In genomic region chr11:117275999-117276398, GRCm38 (mm10) we compare ENCODE assay signal across 8 mouse cellular contexts.
DNase-seq lines count a peak whose midpoint lies in the region; ATAC-seq and TF ChIP-seq lines count a peak whose summit lies in the region.

No protein-coding gene starts in this region.

- WGBS in intestine, embryonic 15.5 days = 42% methylated on average over 6 of the region's 6 CpGs
- WGBS in intestine, postnatal 0 days = 30% methylated on average over 6 of the region's 6 CpGs
- 37% methylated on average over 6 of the region's 6 CpGs for WGBS in limb, embryonic 13.5 days

- TF ChIP-seq CTCF in intestine, postnatal 0 days (IDR thresholded peaks at IDR 0.05; ENCODE audit: low read depth) = no peak
- no peak for TF ChIP-seq CTCF in brain, embryonic 14.5 days (IDR thresholded peaks at IDR 0.05; ENCODE audit: borderline replicate concordance, extremely low read depth, insufficient read depth, insufficient read length)

- no peaks in the 10 kb centered on the region for H3K36me3 ChIP-seq in intestine, embryonic 15.5 days
- H3K36me3 ChIP-seq in intestine, postnatal 0 days (ENCODE audit: control insufficient read depth, insufficient read depth) = no peaks in the 10 kb centered on the region; the same call in 1 of the 2 replicates
- H3K36me3 ChIP-seq in limb, embryonic 13.5 days = peaks cover 8% of the 10 kb centered on the region

- no peaks in the 10 kb centered on the region for H3K9me3 ChIP-seq in intestine, embryonic 15.5 days
- H3K9me3 ChIP-seq in intestine, postnatal 0 days (ENCODE audit: control insufficient read depth) = no peaks in the 10 kb centered on the region
- H3K9me3 ChIP-seq in limb, embryonic 13.5 days = no peaks in the 10 kb centered on the region

- intact Hi-C loops in heart, postnatal 14 days (cut with DNase I) = no loop called here

- H3K4me1 ChIP-seq in intestine, embryonic 15.5 days (replicated peaks) = peaks cover 75% of the 10 kb centered on the region
- H3K4me1 ChIP-seq in intestine, postnatal 0 days (replicated peaks; ENCODE audit: control insufficient read depth, insufficient read depth, low read length) = peaks cover 14% of the 10 kb centered on the region; the same call in 1 of the 2 replicates
- peaks cover 96% of the 10 kb centered on the region for H3K4me1 ChIP-seq in limb, embryonic 13.5 days

- 0 out of 2 replicates have a peak overlapping the region, but pooled peaks have one; percentile 11 for H3K4me2 ChIP-seq in intestine, embryonic 15.5 days (replicated peaks)
- no peak overlapping the region for H3K4me2 ChIP-seq in intestine, postnatal 0 days (replicated peaks; ENCODE audit: low read depth)
- no peak overlapping the region for H3K4me2 ChIP-seq in limb, embryonic 13.5 days (replicated peaks)

- H3K4me3 ChIP-seq in intestine, embryonic 15.5 days (replicated peaks) = no peak overlapping the region
- no peak overlapping the region for H3K4me3 ChIP-seq in intestine, postnatal 0 days (ENCODE audit: low read depth, low read length)
- H3K4me3 ChIP-seq in limb, embryonic 13.5 days = no peak overlapping the region

- ATAC-seq in intestine, embryonic 15.5 days = no peak
- ATAC-seq in intestine, postnatal 0 days = no peak
- no peak for ATAC-seq in limb, embryonic 13.5 days (ENCODE audit: low FRiP score, low read depth)
- no peak for ATAC-seq in granulocyte monocyte progenitor cell, adult 5-6 weeks (replicated peaks; ENCODE audit: poor library complexity, severe bottlenecking)

- no peak overlapping the region for H3K9ac ChIP-seq in intestine, embryonic 15.5 days
- H3K9ac ChIP-seq in intestine, postnatal 0 days (ENCODE audit: low read depth, low read length) = no peak overlapping the region
- 0 out of 2 replicates have a peak overlapping the region, but pooled peaks have one; percentile 8 for H3K9ac ChIP-seq in limb, embryonic 13.5 days

- peak; percentile 55 for DNase-seq in brain, embryonic 14.5 days (ENCODE audit: low read depth)
- DNase-seq in heart, postnatal 14 days = peak; percentile 68 to 74
- peak; percentile 53 for DNase-seq in testis, postnatal 10 days (ENCODE audit: low spot score)
- no peak for DNase-seq in embryo, embryonic 10.5 days (ENCODE audit: low spot score)

- no peaks in the 10 kb centered on the region for H3K27me3 ChIP-seq in intestine, embryonic 15.5 days (replicated peaks)
- no peaks in the 10 kb centered on the region for H3K27me3 ChIP-seq in intestine, postnatal 0 days (replicated peaks; ENCODE audit: control insufficient read depth, insufficient read depth, low read length)
- no peaks in the 10 kb centered on the region for H3K27me3 ChIP-seq in limb, embryonic 13.5 days

- no peak overlapping the region for H3K27ac ChIP-seq in intestine, embryonic 15.5 days
- H3K27ac ChIP-seq in intestine, postnatal 0 days (ENCODE audit: low read depth, low read length) = no peak overlapping the region; the same call in 1 of the 2 replicates
- peak overlapping the region; percentile 58; the same call in 1 of the 2 replicates for H3K27ac ChIP-seq in limb, embryonic 13.5 days

- no peak for TF ChIP-seq POLR2A in brain, embryonic 14.5 days (IDR thresholded peaks at IDR 0.05; ENCODE audit: borderline replicate concordance, extremely low read depth, insufficient read depth, insufficient read length, poor library complexity, severe bottlenecking)
